Mouse (Mus musculus) lung, postnatal 0 days (tissue): ENCODE measurements around the gene Ell.

Source experiments
- CTCF ChIP-seq: IDR thresholded peaks from 2 replicates; pipeline ENCODE4 v1.5.1; 2016; ENCODE audit warnings: antibody characterized with exemption, mild to moderate bottlenecking
- EP300 ChIP-seq: IDR thresholded peaks from 2 replicates; pipeline ENCODE4 v1.6.1; 2016; ENCODE audit warnings: antibody characterized with exemption, mild to moderate bottlenecking, control low read depth

GRCm38 (mm10) chr8:70551558-70552161 lies 12.4 kb downstream of the Ell start:
- no peak for TF ChIP-seq CTCF
- no peak for TF ChIP-seq EP300
